Mouse (Mus musculus) adipocyte (in vitro differentiated cells): ENCODE data around the gene Incenp.
A peak's percentile ranks its signal among the peaks of the same experiment; 100 is the strongest.
"Not testable (repeated sequence)": the region's sequence is repeated elsewhere in the genome, so short reads cannot be mapped to it uniquely, and the experiment has no call there.

Experiments
- DNase-seq: peaks from one replicate; pipeline ENCODE4 v3.0.0-alpha.2; 2016; ENCODE audit warnings: low spot score

The Incenp gene

DNA sequence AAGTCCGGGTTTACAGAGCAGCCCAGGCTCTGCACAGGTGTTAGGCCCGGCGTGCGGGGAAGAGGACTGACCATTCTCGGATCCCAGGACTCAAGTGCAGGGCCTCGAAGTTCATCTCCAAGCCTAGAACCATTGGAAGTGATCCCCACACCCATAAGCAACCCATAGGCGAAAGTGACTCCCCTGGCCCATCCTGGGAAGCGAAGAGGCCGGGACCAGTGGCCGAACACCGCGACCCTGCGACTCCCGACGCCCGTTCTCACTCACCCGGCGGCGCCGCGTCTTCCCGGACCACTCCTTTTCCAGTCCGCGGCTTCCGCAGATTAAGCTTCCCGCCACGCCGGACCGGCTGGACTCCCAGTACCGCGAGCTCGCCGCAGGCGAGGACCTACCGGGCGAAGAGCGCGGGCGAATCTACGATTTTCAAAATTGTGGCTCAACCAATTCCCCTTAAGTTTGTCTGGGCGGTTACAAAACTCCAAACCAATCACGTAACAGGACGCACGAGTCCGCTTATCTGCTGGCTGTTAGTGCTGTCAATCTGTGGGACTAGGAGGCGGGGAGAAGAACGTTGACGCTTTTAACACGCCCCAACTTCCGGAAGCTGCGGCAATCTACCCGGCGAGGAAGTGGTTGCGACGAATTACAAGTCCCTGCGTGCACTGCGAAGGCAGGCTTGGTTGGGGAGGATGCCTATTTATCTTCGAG is at the start of gene Incenp:
Incenp (minus strand) TSS at position 480 of the 708 bp plus-strand sequence.
- DNase-seq, result peak; percentile 100

DNA sequence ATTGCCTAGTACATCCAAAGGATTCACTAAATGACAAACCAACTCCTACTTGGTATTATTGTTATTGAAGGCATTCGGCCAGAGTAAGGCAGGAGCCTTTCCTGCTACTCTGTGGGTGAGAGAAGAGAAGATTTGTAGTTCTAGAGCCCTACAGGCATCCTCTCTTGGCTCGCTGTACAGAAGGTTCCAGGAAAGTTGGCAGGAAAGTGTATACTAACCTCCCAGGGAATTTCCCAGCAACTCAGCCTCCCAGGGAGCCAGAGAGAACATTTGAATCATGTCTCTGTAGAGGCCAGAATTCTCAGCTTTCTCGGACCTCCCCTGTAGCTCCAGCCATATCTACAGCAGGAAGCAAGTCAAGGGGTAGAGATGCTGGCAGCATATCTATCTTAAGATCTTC is 47.6 kb upstream of the Incenp start:
- peak; percentile 94 for DNase-seq

DNA sequence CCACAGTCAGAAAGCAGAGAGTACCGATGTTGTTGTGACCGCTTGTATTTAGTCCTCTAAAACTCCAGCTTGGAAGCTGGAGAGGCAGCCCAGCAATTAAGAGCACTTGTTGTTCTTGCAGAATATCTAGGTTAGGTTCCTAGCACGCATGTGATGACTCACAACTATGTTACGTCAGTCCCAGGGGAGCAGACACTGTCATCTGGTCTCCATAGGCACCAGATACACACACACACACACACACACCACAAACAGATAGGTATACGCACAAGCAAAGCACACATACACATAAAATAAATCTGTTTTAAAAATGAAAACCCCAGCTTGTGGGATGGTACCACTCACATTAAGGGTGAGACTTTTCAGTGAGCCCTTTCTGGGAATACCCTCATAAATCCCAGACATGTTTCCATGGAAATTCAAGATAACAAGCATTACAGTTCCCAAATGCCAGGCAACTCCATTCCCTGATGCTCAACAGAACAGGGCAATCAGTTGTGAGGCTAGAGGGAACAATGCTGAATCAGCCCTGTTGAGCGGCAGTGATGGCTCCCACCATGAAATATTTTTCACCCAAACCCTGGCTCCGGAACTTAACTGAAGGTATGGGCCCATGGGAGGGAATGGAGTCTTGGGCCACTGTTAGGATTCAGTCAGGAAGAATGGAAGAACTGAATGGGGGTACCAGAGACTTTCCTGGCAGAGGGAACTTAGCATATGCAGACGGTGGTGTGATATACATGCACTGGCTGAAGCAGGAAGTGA is 46.6 kb upstream of the Incenp start:
- DNase-seq, result peak; percentile 74

DNA sequence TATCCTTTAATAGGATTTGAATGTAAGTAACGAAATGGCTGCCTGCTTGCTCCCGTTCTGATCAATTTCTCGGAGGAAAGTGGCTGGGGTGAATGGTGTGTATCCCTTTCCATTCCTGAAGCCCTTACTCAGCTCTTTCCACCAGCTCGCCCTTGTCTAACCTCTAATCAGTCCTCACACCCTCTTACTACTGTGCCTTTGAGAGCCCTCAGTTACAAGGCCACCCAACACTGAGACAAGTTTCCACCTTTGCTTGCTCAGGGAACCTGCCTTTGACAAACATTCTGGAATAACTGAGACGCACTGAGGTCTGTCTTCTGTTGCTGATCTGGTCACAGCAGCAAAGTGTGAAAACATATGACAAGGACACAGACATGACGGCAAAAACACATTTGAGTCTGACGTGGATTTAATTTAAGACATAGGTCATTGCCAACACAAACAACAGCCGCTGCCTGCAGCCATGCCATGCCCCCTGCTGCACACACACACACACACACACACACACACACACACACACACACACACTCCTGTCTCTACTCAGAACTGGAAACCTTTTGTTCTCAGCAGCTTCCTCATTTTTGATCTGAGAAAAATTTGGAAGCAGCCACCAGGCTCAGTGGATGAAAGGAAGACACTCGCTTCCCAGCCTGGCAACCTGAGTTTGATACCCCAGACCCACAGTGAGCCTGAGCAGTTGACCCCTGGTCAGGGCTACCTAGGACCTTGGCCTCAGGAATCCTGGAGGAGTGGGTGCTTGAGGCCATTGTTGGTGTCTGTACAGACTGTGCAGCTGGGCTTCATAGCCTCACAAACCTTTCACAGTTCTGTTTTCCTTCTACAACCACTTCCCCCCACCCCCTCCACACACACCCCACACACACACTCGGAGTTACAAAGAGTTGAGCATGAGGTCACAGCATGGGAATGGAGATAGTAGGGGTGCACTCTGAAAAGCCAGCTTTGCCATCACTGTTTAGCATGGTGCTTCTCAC is 43.5 kb upstream of the Incenp start:
- DNase-seq, result no peak

DNA sequence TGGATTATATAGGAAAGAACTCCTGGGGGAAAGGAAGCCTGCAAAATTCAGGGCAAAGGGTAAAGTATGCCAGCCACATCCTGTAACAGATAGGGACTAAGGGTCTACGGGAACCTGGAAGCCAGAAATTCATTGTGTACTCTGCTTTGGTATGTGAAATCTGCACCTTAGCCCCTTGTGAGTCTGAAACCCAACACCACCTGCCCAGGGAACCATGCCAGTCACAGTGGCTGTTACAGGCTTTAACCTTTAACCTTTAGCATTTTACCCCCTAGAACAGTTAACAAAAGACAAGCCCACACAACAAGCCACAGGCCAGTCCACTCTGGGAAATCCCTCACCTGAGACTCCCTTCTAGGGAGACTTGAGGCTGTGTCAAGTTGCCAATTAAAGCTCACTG is 42.5 kb upstream of the Incenp start:
- no peak for DNase-seq

DNA sequence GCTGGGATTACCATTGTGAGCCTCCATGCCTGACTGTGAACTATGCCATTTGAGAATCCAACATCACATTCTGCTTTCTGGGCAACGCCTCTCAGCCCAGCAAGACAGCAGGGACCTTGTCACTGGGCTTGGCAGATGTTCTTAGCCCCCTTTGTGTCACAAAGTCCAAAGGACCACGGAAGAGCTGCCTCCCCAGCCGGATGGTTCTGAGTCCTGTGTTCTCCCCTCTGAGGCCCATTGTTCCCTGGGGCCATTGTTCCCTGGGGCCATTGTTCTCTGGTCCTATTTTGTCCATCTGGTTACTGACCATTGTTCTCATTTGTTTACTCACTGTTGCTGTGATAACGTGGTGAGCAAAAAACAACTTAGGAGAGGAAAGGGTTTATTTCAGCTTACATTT is 41.6 kb upstream of the Incenp start:
- DNase-seq, result no peak

DNA sequence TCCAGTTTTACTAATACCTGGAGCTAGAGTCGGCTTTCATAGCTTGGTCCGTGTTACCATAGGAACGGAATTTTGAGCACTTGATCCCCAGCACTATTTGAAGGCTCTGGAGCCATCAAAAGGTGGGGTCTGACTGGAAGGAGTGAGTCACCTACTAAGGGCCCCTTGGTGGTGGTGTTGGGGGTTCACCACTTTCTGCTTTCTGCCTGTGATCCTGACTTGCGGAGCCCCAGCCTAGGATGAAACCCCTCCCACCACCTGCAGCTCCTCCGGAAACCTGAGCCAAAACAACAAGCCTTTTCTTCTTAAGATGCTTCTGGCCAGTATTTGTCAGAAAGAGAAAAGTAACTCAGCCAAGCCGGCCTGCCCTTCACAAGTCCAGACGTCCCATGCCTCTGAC is 40.5 kb upstream of the Incenp start:
- no peak for DNase-seq

DNA sequence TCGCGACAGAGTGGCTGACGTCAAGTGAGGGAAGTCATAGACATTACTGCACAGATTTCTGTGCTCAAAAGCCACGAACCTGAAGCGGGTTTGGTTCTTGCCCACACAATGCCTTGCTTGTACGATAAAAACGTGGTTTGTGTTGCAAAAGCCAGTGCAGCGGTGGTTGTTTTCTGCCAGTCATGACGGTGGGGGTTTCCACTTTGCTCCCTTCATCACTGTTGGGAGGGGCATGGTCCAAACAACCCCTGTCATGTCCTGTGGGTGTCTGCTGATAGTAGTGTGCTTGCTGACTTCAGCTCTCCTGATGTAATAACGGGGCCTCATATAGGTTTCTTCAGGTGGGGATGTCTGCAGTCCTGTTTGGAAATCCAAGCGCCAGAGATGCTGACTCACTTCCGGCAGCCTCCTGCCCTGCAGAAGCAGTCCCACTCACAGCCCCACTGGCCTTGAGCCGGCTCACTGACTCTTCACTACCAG is 39.5 kb upstream of the Incenp start:
- no peak for DNase-seq

DNA sequence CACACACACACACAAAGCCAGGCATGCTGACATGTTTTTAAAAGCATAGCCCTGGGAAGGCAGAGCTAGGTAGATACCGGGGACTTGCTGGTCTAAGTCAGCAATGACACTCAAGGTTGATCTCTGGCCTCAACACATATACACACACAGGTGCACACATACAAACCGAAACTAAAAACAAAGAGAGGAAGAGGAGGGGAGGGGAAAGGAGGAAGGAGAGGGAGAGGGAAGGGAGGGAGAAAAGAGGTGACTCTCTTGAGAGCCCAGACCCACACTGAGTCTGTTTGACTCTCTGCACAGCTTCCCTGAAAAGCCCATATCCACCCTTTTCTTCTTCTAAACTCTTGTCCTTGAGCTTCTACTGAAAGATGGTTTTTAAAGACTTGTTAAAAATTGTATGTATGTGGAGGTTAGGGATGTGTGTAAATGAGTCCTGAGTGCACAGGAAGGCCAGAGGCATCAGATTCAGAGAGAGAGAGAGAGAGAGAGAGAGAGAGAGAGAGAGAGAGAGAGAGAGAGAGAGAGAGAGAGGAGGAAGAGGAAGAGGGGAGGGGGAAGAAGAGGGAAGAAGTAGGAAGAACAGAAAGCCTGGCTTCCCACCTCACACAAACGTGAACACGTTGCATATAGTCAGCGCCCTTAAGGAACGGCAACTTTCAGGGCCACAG is 38.9 kb upstream of the Incenp start:
- no peak for DNase-seq

DNA sequence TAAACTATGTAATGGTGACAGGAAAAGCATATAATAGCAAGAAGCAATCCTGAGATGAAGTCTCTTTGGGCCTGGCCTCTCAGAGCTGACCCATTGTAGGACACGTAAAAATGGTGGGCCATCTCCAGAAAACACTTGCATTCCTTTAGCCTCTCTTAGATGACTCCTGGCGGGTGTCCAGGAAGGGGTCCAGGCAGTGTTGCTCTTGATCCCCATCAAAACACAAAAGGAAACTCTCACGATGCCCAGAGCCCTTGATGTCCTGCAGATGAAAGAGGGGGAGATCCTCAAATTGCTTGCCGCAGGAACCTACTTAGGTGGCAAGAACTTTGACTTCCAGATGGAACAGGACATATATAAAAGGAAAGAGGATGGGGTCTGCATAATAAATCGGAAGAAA is 38.1 kb upstream of the Incenp start:
- DNase-seq, result no peak

DNA sequence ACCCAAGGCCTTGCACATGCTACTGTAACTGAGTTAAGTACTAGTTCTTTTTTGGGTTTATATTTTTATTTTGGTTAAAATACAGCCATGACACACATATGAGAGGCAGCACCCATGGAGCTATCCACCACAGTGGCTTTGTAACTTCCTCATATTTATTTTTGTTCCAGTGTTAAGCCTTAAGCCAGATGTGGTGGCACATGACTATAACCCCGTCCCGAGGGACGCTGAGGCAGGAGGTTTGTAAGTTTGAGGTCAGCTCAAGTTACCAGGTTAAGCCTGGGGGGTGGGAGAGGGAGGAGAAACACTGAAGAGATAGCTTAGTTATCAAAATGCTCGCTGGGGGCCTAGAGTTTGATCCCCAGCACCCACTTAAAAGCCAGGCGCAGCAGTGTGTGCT is 37.2 kb upstream of the Incenp start:
- peak; percentile 60 for DNase-seq

DNA sequence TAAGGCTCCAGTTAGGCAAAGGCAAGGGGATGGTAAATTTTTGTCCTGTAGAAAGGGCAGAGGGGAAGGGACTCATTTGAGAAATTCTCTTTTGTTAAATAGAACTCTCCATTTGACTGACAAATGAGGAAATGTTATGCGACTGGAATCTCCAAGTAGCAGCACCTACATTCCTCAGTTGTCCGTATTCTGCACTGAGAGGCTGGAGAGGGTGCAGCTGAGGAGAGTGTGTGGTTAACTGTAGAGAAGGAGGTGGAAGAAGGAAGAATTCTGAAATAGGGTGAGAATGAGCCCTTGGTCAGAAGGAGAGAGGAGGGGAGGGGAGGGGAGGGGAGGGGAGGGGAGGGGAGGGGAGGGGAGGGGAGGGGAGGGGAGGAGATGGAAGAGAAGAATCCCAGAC is 34.6 kb upstream of the Incenp start:
- no peak for DNase-seq

DNA sequence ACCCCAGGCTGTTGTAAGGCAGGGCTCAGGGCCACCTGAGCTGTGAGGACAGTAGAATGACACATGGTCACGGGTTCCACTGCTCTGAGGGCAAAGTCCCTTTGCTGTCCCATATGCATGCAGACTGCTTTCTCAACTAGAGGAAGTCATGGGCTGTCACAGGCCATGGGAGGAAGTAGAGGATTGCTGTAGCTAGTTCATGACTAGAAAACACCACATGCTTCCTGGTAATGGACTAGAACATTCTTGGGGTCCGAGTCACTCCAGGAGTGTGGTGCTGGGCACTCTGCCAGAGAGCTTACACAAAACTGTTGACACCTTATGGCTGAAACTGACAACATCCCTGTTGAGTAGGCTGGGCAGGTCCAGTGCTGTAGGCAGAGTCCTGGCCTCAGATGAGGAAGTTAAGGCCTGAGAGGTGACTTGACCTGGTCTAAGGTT is 31.8 kb upstream of the Incenp start:
- DNase-seq, result not testable (repeated sequence)

DNA sequence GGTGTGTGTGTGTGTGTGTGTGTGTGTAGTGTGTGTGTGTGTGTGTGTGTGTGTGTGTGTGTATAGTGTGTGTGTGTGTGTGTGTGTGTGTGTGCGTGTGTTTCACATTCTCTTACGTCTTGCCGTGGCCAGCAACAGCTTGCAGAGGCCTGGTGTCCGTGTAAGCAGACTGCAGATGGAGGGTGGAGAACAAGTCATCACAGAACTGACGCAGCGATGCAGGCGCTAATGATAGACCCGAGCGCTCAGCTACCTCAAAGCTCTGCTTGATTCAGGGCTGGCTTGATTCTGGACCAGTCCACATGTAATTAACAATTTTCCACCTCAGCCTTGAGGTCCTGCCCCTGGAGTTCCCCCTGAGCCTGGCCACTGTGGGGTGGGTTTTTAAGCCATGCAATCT is 28.7 kb upstream of the Incenp start:
- no peak for DNase-seq

DNA sequence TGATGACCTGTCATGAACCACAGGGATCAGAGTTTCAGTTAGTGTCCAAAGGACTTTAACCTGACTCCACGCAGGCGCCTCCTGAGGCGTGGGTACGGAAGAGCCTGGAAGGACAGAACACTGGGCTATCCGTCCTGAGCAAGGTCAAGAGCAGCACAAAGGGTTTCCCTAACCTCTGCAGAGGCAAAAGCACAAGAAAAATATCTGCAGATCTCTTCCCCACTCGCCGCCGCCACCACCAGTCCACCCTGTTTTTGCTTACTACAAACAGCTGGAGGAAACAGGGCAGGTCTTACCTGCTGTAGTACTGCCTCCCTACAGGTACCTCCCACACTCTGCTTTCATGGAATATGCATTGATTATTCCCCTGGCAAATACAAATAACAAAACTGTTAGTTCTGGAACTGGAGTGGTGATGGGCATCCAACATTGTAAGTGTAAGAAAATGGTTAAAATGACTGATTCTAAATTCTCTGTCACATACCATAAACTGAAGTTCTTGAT is 25.5 kb upstream of the Incenp start:
- no peak for DNase-seq

DNA sequence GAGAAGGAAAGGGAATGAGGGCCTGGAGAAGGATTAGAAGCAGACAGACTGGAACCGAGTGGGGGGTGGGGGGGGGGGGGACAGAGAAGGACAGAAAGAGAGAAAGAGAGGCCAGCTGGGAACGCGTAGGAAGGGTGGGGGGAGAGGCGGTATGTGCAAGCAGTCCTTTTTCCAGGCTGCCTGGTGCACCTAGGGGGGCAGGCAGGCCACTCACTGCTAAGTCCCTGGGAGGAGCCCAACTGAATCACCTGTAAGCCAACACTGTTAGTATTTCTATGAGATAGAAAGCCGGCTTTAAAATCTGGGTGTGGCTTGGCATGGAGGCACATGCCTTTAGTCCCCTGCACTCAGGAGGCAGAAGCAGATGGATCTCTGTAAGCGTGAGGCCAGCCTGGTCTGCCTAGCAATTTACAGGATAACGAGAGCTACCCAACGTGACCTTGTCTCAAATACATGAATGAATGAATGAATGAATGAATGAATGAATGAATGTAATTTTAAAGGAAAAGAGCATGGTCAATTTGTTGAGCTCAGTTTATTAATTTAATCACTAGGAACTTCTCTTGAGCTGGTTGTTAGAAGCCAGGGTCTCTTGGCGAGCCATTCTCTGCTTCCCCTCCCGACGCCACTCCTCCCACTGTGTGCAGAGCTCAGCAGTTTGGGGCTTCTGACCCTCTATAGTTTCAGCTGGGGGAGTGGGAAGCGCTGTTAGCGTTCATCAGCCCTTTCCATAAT is 24.9 kb upstream of the Incenp start:
- no peak for DNase-seq

DNA sequence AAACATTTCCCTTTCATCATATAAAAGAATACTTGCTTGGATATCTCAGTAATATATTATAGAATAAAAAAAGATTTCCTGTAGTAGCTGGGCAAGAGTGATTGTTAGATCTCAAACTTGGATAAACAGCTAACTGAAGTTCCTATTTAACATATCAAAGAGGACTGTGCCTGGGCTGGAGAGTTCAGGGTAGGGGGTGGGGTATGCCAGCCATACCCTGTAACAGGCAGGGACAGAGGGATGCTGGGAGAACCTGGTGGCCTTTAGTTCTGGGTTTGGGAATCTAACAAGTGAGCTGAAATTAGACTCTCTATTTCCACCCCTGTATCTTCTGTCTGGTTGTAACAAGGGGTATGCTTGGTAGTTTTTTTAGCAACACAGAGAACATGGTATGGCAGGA is 23.7 kb upstream of the Incenp start:
- no peak for DNase-seq

DNA sequence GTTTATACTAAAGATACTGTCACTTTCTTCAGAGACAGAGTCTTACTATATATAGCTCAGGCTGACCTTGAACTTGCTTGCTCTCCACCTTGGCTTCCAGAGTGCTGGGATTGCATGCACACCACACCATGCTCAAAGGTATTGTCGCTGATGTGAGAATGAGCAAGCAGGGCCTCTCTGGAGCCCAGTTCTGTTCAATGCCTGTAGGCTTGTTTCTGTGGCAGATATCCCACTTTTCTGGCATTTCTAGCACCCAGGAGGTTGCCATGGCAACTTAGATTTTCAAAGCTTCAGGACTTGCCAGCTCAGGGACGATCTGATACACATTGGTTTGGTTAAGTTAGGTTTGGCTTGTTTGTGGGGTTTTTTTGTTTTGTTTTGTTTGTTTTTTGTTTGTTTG is 22.9 kb upstream of the Incenp start:
- DNase-seq, result peak; percentile 52

DNA sequence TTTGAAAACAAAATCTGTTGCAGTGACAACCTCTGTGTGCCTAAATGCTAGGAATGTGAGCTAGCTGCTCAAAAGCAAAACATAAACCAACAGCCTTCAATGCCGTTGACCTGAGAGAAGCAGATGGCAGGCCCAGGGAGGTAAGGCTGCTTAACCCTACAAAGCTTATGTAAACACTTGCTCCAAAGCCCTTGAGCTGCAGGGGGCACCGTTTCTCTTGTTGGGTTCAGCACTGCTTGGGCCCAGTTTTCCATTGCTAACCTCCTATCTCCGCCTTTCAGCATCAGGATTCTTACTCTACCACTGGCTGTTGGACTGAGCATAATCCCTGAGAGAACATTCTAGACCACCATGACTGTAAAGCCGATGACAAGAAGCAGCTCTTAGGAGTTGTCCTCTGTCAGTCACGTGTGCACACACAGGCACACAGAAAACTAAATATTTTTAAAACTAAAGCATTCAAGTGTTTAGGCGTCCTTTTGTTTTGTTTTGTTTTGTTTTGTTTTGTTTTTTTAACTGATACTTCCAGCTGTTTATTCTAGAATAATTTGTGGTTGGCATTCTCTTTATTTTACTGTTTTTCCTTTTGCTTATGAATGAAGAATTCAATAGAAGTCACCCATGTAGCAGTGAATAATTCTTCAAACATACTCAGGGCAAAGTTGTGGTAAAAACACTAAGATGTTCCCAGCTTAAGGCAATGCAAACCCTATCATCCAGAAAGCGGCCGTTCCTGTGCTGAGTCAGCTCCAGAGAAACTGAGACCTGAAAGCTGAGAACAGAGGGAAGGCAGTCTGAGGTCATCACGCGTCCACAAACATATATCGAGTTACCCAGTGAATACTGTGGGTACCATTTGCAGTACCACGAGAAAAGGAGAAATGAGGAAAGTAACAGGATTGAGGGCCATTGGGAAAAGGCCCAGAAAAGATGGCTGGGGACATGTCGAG is 21.8 kb upstream of the Incenp start:
- peak; percentile 91 for DNase-seq
